Mouse (Mus musculus) lung, adult 2 months (tissue): ENCODE results near the gene Fbxo36.

Experiments used
- CTCF ChIP-seq: fragments of 200-500 bp; IDR thresholded peaks from 2 replicates; pipeline ENCODE4 v1.5.1; 2011; ENCODE audit warnings: mild to moderate bottlenecking, low read length, control low read depth; ENCODE audit not compliant: insufficient read depth
- POLR2A ChIP-seq: fragments of 200-500 bp; IDR thresholded peaks from 2 replicates; pipeline ENCODE4 v1.6.1; 2011; ENCODE audit warnings: low read depth, mild to moderate bottlenecking, control low read depth, low read length, borderline replicate concordance; ENCODE audit errors: extremely low read depth

GRCm38 (mm10) chr1:84933472-84934150, 94.0 kb downstream of the Fbxo36 start:
- no peak for TF ChIP-seq POLR2A
- peak; percentile 62 for TF ChIP-seq CTCF
